In genomic region chr9:13297668-13298512, GRCm38 (mm10) we compare ENCODE assay signal across 8 mouse cellular contexts. TPM values are rescaled to one million over a fixed set of nuclear protein-coding genes. Genes with fewer than 3 reads are reported as not detected.
A peak's percentile ranks its signal among the peaks of the same experiment; 100 is the strongest.
DNase-seq lines count a peak whose midpoint lies in the region; ATAC-seq and TF ChIP-seq lines count a peak whose summit lies in the region.

Gene Maml2 (plus strand): TSS chr9:13297957.

- H3K9me3 ChIP-seq in embryonic facial prominence, embryonic 15.5 days (replicated peaks): no peaks in the 10 kb centered on the region
- no peaks in the 10 kb centered on the region for H3K9me3 ChIP-seq in heart, embryonic 15.5 days (replicated peaks)
- H3K9me3 ChIP-seq in lung, embryonic 15.5 days: no peaks in the 10 kb centered on the region

- WGBS in bone marrow, adult 2 months: under 1% methylated on average over 23 of the region's 23 CpGs
- WGBS in embryonic facial prominence, embryonic 15.5 days: under 1% methylated on average over 23 of the region's 23 CpGs
- under 1% methylated on average over 23 of the region's 23 CpGs for WGBS in heart, embryonic 15.5 days
- WGBS in lung, embryonic 15.5 days: under 1% methylated on average over 23 of the region's 23 CpGs
- WGBS in olfactory bulb, adult 2 months: 2% methylated on average over 23 of the region's 23 CpGs

- peak within 1 kb of the TSS; percentile 89 for H3K4me2 ChIP-seq in embryonic facial prominence, embryonic 15.5 days (replicated peaks)
- H3K4me2 ChIP-seq in heart, embryonic 15.5 days: peak within 1 kb of the TSS; percentile 90
- H3K4me2 ChIP-seq in lung, embryonic 15.5 days: peak within 1 kb of the TSS; percentile 98

- H3K9ac ChIP-seq in embryonic facial prominence, embryonic 15.5 days: peak within 1 kb of the TSS; percentile 35
- H3K9ac ChIP-seq in heart, embryonic 15.5 days: peak within 1 kb of the TSS; percentile 63
- H3K9ac ChIP-seq in lung, embryonic 15.5 days: peak within 1 kb of the TSS; percentile 62

- peak within 1 kb of the TSS; percentile 0; the same call in 1 of the 2 replicates for H3K27ac ChIP-seq in bone marrow, adult 2 months (ENCODE audit: control insufficient read depth, insufficient read depth, low read depth, low read length, poor library complexity)
- peak within 1 kb of the TSS; percentile 68 for H3K27ac ChIP-seq in embryonic facial prominence, embryonic 15.5 days (replicated peaks)
- H3K27ac ChIP-seq in heart, embryonic 15.5 days: peak within 1 kb of the TSS; percentile 84
- H3K27ac ChIP-seq in lung, embryonic 15.5 days: peak within 1 kb of the TSS; percentile 85
- peak within 1 kb of the TSS; percentile 86 for H3K27ac ChIP-seq in olfactory bulb, adult 2 months (ENCODE audit: insufficient read depth, low read depth, low read length)

- peak within 1 kb of the TSS; percentile 86 for H3K4me3 ChIP-seq in bone marrow, adult 2 months (replicated peaks; ENCODE audit: control insufficient read depth, low read depth, low read length)
- H3K4me3 ChIP-seq in embryonic facial prominence, embryonic 15.5 days (replicated peaks): peak within 1 kb of the TSS; percentile 55
- peak within 1 kb of the TSS; percentile 62 for H3K4me3 ChIP-seq in heart, embryonic 15.5 days
- peak within 1 kb of the TSS; percentile 65 for H3K4me3 ChIP-seq in lung, embryonic 15.5 days
- H3K4me3 ChIP-seq in olfactory bulb, adult 2 months (ENCODE audit: insufficient read depth, low read depth, low read length): peak within 1 kb of the TSS; percentile 80

- DNase-seq in kidney, postnatal 14 days: peak; percentile 66
- peak; percentile 83 for DNase-seq in thymus, postnatal 0 days (ENCODE audit: low spot score)

- H3K27me3 ChIP-seq in embryonic facial prominence, embryonic 15.5 days: no peaks in the 10 kb centered on the region
- H3K27me3 ChIP-seq in heart, embryonic 15.5 days: no peaks in the 10 kb centered on the region
- H3K27me3 ChIP-seq in lung, embryonic 15.5 days: no peaks in the 10 kb centered on the region

- ATAC-seq in CD4-positive, CD25-positive, alpha-beta regulatory T cell, adult 4 months: peak; percentile 10
- ATAC-seq in embryonic facial prominence, embryonic 15.5 days (ENCODE audit: insufficient number of reproducible peaks, low FRiP score, low TSS enrichment, low read depth): peak; percentile 71
- ATAC-seq in heart, embryonic 15.5 days (replicated peaks; ENCODE audit: insufficient number of reproducible peaks, insufficient read depth, low FRiP score, low read depth): peak; percentile 63
- peak; percentile 58 for ATAC-seq in lung, embryonic 15.5 days (ENCODE audit: borderline replicate concordance, extremely low read depth, low FRiP score, low TSS enrichment)

- TF ChIP-seq POLR2A in bone marrow, adult 2 months (IDR thresholded peaks at IDR 0.05; ENCODE audit: borderline replicate concordance, control insufficient read depth, low read depth, low read length): peak; percentile 45; the same call in 1 of the 2 replicates
- no peak for TF ChIP-seq POLR2A in olfactory bulb, adult 2 months (IDR thresholded peaks at IDR 0.05; ENCODE audit: insufficient read depth, low read depth, low read length)

- peaks cover 1% of the 10 kb centered on the region; the same call in 1 of the 2 replicates for H3K4me1 ChIP-seq in bone marrow, adult 2 months (ENCODE audit: control insufficient read depth, insufficient read depth, low read length)
- peaks cover 50% of the 10 kb centered on the region for H3K4me1 ChIP-seq in embryonic facial prominence, embryonic 15.5 days
- H3K4me1 ChIP-seq in heart, embryonic 15.5 days (replicated peaks): peaks cover 50% of the 10 kb centered on the region
- H3K4me1 ChIP-seq in lung, embryonic 15.5 days: peaks cover 48% of the 10 kb centered on the region
- H3K4me1 ChIP-seq in olfactory bulb, adult 2 months (ENCODE audit: control insufficient read depth, insufficient read depth, low read length): peaks cover 27% of the 10 kb centered on the region

- TF ChIP-seq CTCF in bone marrow, adult 2 months (IDR thresholded peaks at IDR 0.05; ENCODE audit: control insufficient read depth, insufficient read depth, low read length): no peak
- peak; percentile 10; the same call in 1 of the 2 replicates for TF ChIP-seq CTCF in olfactory bulb, adult 2 months (IDR thresholded peaks at IDR 0.05; ENCODE audit: insufficient read depth, low read depth, low read length)

- H3K36me3 ChIP-seq in embryonic facial prominence, embryonic 15.5 days: no peaks in the 10 kb centered on the region
- no peaks in the 10 kb centered on the region for H3K36me3 ChIP-seq in heart, embryonic 15.5 days
- no peaks in the 10 kb centered on the region for H3K36me3 ChIP-seq in lung, embryonic 15.5 days

RNA-seq across cellular contexts. Expression of gene Maml2, which starts in this region (rescaled TPM):
- polyA plus RNA-seq in CD4-positive, CD25-positive, alpha-beta regulatory T cell, adult 4 months (2017; shearing (Covaris generic)): 10 to 100 TPM; 30.9 to 36.6 TPM
- polyA plus RNA-seq in bone marrow, adult 2 months (2011; ENCODE audit: insufficient read depth, insufficient read length, low replicate concordance, missing spikeins): 2.1 and 3.5 TPM in 2 replicates
- 11.7 and 12.5 TPM in 2 replicates for polyA plus RNA-seq in embryonic facial prominence, embryonic 15.5 days (2015; fragmentation: Nextera tagmentation; extraction: Ambion mirVana)
- 9.5 and 10.1 TPM in 2 replicates for polyA plus RNA-seq in heart, embryonic 15.5 days (2015; fragmentation: Nextera tagmentation; extraction: Ambion mirVana)
- 13.3 and 14.5 TPM in 2 replicates for polyA plus RNA-seq in lung, embryonic 15.5 days (2015; fragmentation: Nextera tagmentation; extraction: Ambion mirVana)
- not detected in 2 replicates for polyA plus RNA-seq in olfactory bulb, adult 2 months (2012; ENCODE audit: insufficient read depth, insufficient read length, low replicate concordance, missing spikeins)
- 6.4 and 7.8 TPM in 2 replicates for polyA plus RNA-seq in thymus, postnatal 0 days (2015; fragmentation: Nextera tagmentation; extraction: Ambion mirVana)

Comparison
In these comparisons a context has a peak if more than half of its experiments do, and no peak if none do; other contexts are left out.
1. Peak in every context shown above with its lines: DNase-seq, ATAC-seq, H3K4me3 ChIP-seq and H3K27ac ChIP-seq.
2. ATAC-seq: peak in every context shown above with its lines; median percentile 71 in embryonic facial prominence, embryonic 15.5 days; 63 in heart, embryonic 15.5 days; 58 in lung, embryonic 15.5 days; 10 in CD4-positive, CD25-positive, alpha-beta regulatory T cell, adult 4 months.
3. H3K27ac ChIP-seq: peak in every context shown above with its lines; median percentile 86 in olfactory bulb, adult 2 months; 85 in lung, embryonic 15.5 days; 84 in heart, embryonic 15.5 days; 68 in embryonic facial prominence, embryonic 15.5 days; 0 in bone marrow, adult 2 months.